Mouse (Mus musculus): ENCODE measurements around the gene Npl.

DNA sequence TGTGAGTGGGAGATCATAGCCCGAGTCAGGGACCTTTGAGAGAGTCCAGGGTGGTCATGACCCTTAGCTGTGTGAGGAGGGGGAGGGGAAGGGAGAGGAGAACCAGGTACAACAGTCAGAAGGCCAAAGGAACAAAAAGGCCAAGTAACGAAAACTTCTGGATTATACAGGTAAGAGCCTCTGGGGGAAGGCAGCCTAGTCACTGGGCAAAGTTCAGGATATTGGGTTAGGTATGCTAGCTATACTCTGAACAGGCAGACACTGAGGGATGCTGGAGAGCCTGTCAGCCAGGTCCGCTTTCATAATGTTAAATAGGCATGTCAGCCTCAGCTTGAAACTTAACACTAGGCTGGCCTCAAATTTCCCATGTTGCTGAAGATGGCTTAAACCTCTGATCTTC is 27.7 kb downstream of the Npl start:
- no peak for TF ChIP-seq CTCF (IDR thresholded peaks at IDR 0.05; ENCODE audit: extremely low read depth, insufficient read length, insufficient replicate concordance, low read depth, low read length)
- no peak for TF ChIP-seq POLR2A (IDR thresholded peaks at IDR 0.05; ENCODE audit: low read depth, low read length)

Measured in small intestine, adult 2 months (tissue).